Mouse (Mus musculus): ENCODE results near the gene Endog.

GRCm38 (mm10) chr2:30177700-30178675 lies 6.7 kb downstream of the Endog start, which contains the start of gene Spout1:
- TF ChIP-seq POLR2A (IDR thresholded peaks at IDR 0.05; ENCODE audit: low read depth, low read length) (peak; percentile 79), CTCF (IDR thresholded peaks at IDR 0.05; ENCODE audit: borderline replicate concordance, insufficient read depth, low read length) (no peak)
